Mouse (Mus musculus) spleen, postnatal 10 days (tissue): ENCODE measurements around the gene Nbr1.
"Not testable (repeated sequence)": the region's sequence is repeated elsewhere in the genome, so short reads cannot be mapped to it uniquely, and the experiment has no call there.

Experiments used
- DNase-seq, 2 experiments: peaks; one replicate each; pipeline ENCODE4 v3.0.0; 2021 to 2022; ENCODE audit warnings: low spot score in 2 of 2

Gene Nbr1

DNA sequence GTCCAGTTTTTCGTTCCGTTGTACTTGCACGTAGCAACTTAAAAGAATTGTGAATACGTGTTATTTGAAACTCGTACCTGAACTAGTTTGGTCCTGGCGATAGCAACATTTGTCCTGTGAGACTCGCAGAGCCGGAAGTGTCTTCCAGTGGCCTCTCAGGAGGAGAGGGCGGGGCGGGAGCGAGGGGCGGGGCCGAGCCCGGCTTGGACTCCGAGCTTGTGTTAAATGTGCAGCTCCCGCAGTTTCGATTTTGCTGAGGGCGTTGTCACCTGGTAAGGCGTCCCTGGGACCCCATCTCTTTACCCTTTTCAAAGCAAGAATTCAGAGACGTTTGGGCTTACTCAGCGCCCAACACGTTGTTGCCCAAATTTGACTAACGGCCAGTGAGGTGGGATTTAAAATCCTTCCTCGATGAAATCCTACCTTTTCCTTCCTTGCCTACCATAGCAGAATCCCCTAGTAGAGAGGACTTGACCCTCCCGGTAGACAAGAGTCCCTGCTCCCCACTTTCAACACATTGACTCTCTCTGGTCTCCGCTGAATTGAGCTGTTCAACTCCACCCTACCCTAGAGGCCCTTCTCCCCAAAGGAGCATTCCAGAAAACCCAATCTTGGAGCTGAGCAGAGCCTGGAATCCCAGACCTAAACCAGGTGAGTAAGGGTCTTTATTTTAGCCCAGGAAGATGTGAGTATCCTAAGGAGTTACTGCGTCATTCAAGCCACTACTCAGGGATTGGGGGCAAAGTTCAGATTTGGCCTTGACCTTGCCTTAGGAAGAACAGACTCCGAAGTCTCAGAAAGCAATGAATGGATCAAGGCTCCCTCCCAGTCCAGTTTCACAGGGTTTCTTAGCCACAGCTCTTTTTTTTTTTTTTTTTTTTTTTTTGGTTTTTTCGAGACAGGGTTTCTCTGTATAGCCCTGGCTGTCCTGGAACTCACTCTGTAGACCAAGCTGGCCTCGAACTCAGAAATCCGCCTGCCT is 30.4 kb downstream of the Nbr1 start, which contains the start of gene Tmem106a:
TSS of gene Tmem106a (plus strand) at position 189 of the 982 bp plus-strand sequence.
- peak; percentile 51 to 77 for DNase-seq

DNA sequence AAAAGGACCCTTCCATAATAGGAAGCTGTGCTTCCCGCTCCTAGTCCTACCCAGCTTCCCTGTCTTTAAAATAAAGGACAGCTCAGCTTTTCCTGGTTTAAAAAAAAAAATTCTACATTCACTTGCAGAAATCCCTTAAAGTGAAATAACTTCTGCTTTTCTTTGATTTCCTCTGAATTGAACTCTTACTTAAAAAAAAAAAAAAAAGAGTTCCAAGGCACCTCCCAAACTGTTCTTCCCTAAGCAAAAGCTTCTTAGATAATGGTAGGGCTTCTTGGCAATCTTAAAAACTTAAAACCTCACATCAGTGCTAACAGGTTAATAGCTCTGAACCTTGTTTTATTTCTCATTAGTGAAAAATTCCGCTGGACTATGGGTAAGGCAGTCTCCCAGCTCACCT is 31.3 kb downstream of the Nbr1 start:
- DNase-seq, result no peak

DNA sequence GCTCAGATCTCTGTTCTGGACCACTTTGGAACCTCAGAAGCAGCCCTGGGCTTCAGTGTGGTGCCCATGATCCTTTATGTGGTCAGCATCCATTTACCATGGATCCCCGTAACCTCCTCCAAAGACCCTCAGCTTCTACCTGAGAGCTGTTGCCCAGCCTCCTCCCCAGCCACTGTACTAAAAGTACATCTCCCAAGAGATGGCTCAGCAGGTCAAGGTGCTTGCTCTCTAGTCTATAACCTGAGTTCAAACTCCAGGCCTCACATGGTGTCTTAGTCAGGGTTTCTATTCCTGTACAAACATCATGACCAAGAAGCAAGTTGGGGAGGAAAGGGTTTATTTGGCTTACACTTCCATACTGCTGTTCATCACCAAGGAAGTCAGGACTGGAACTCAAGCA is 33.1 kb downstream of the Nbr1 start:
- not testable (repeated sequence) for DNase-seq

DNA sequence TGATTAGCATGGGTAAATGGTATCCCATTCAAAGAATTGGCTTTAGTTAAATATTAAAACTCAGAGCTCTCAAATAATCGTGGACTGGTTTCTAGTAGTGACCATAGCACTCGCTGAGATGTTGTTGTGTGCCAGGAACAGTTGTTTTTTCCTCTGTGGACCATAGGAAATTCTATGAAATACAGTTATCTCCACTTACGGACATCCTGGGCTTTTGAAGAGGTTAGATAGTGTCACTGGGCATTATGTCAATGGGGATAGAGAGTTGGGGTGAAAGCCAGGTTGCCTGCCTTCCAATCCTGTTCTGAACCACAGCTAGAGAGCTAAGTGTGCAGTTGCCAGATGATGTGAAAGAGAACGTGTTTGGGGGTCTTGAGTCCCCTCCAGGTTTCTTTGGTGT is 33.9 kb downstream of the Nbr1 start:
- DNase-seq, result no peak

DNA sequence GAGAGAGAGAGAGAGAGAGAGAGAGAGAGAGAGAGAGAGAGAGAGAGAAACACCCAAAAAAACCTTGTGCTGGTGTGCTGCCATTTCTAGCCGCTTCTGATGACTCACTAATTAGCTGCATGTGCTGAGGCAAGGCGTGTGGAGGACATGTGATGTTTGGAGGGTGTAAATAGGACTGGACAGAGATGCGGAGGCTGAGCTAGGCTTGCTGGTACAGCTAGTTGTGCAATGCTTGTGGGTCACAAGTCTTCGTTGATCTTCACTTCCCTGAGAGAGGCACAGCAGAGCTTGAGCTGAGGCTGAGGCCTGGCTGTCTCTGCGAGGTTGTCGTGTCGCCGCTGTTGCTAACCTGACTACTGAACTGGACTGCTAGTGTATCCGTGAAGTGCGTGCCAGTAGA is 35.7 kb downstream of the Nbr1 start:
- DNase-seq, result no peak

DNA sequence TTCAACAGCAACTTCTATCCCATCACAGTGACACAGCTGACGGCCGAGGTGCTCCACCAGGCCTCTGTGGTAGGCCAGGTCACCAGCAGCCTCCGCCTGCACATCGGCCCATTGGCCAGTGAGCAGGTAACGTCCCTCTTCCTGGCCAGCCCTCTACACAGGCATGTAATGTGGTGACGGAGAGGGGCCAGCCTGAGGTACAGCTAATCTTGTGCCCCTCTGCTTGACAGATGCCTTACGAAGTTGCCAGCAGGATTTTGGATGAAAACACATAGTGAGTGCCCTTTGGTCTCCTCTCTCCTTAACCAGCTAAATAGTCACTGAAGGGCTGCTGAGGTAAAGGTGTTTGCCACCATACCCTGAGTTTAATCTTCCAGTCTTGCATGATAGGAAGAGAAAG is 36.9 kb downstream of the Nbr1 start:
- DNase-seq, result no peak

DNA sequence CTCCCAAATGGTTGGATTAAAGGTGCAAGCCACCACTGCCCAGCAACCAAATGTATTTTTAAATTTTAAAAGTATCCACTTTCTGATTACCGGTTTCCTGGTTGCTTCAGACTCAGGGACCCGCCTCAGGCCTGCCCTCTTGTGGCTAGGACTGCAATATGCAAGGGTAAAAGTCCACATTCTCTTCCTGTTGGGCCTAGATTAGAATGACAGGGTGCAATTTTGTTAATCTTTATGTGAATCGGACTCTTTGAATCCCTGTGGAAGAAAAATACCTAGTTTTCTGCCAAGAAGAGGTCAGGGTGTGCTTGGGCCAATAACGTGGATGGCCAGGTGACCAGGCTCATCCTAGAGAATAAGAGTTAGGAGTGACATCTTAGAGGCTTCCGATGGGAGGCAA is 37.5 kb downstream of the Nbr1 start:
- peak; percentile 38 to 80 for DNase-seq

DNA sequence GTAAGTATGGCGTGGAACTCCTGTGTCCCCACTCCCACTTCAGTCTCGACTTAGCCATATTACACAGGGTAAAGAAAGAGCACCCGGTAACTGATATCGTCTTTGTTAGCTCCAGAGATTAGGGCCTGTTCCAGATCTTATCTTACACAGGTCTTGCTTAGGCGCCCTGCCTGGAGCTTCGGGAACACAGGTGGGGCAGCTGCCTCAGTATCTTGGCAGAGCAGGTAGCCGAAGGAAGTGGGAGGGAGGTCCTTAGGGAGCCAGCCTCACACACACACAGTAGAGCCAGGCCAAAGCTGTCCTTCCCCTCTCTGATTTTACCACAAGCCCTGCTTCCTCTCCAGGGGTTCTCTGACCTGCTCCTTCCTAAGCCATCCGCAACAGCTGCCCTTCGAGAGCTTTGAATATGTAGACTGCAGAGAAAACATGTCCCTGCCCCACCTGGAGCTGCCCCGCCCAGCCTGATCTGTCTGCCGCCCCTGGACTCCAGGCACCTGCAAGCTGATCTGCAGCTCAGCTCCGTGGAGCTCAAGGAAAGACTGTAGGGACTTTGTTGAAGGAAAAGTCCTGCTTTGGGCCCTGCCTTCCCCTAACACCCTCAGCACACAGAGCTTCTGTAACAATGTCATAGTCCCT is 38.2 kb downstream of the Nbr1 start:
- no peak for DNase-seq

DNA sequence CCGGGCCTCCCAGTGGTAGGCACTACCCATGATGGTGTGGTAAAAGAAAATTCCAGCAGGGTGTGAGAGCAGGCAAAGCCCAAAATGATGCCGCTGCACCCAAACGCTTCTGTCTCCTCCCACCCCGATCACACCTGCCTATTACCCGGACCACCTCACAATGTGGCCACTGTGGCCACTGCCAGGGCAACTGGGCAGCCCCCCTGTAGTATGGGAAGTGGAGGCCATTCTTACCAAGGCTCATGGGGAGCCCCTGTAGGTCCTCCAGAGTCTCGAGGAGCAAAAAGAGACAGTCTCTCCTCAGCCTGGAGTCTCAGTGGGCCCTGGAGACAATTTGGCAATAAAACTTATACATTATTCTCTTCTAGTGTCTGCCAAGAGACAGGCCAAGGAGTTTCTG is 47.2 kb downstream of the Nbr1 start, which contains the start of gene Gm11634:
TSS of gene Gm11634 (minus strand) at position 101 of the 400 bp plus-strand sequence.
- no peak for DNase-seq

DNA sequence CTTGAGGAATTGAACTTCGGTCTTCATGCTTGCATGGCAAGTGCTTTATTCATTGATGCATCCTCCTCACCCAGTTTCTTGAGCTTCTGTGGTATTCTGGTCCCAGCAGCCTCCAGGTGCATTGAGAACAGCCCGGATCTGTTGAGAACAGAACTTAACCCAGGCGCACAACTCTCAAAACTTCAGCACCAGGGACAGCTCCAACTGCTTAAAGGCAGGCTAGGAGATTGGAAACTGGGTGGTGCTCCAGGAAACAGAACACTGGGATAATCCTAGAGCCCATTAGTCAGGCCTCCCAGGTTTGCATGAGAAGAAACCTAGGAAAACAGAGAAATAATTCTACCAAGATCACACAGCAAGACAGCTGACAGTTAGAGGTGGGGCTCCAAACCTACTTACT is 50.5 kb downstream of the Nbr1 start:
- DNase-seq, result peak; percentile 34 to 75

DNA sequence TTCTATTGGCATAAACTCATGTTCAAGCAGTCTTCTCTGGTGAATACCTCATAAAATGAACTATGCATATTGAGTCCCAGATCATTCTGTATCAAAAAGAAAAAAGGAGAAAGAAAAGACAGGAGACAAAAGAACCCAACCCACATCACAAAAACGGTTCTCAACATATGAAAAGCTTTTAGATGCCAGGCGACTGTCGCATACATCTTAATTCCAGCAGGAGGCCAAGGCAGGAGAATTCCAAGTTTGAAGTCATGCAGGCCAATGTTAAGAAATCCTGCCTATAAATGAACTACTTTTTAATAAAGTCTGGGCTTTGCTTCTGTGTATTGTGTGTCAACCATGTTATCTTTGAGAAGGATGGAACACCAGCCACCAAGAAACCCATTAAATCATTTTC is 52.2 kb downstream of the Nbr1 start:
- no peak for DNase-seq

DNA sequence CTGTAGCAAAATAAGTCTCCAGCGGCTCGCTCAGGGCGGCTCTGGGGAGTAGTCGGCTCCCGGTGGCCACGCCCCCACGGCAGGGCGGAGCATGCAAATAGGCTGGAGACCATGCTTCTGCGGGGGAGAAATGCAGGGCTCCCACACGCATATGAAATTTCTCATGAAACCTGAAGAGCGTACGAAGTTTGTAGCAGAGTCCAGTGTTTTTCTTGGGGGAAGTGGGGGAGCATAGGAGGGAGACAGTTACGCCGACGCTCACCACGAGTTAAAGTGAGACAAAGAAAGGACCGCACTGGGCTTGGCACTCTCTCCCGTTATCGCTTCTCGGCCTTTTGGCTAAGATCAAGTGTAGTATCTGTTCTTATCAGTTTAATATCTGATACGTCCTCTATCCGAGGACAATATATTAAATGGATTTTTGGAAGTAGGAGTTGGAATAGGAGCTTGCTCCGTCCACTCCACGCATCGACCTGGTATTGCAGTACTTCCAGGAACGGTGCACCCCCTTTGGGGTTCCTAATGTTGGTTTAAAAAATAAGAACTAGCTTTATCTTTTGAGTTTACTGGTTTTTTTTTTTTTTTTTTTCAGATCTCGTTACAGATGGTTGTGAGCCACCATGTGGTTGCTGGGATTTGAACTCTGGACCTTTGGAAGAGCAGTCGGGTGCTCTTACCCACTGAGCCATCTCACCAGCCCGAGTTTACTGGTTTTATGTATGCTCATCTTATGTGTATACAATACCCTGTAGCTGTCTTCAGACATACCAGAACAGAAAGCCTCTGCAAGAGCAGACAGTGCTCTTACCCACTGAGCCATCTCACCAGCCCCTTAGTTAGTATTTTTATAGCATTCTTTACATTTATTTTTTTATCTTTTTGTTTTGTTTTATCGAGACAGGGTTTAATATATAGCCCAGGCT is 52.8 kb downstream of the Nbr1 start:
- DNase-seq, result peak; percentile 76 to 92

DNA sequence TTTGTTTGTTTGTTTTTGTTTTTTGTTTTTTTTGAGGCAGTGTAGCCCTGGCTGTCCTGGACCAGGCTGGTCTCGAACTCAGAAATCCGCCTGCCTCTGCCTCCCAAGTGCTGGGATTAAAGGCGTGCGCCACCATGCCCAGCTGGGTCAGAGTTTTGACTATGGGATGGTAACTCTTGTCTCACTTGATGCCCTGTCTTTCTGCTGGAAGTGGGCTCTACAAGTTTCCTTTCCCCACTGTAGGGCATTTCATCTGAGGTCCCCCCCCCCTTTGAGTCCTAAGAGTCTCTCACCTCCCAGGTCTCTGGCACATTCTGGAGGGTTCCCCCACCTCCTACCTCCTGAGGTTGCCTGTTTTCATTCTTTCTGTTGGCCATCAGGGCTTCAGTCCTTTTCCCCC is 55.2 kb downstream of the Nbr1 start:
- DNase-seq, result not testable (repeated sequence)

DNA sequence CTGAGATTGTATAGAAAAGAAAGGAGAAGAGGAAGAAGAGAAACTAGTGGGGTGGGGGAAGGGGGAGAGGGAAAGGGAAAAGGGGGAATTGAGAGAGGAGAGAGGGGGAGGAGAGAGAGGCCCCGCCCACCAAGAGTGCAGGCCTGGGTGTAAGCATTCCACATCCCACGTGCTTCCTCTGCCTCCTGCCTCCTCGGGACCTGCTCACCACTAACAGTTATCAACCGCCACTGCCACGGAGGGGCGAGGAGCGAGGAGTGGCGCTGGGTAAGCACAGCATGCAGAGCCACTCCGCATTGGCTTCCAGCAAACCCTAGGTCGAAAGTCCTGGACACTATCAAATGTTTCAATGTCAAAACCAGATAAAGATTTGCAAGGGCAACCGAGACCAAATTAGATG is 58.5 kb downstream of the Nbr1 start:
- DNase-seq, result no peak

DNA sequence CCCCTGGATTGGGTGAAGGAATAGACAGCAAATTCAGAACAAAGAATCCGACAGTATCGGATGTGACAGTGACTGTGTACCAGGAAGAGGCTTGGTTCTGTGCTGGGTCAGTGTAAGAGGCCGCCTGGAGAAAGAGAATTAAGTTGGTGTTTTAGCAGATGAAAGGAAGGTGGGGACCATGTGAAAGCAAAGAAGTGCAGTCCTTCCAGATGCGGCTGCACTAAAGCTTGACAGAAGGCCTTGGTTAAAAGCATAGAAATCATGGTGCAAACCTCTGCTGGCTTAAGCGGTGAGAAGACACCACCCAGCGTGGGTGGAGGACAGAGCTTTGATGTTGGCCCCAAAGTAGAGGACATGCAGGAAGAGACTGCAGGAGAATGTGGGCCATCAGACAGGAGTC is 61.6 kb downstream of the Nbr1 start:
- no peak for DNase-seq

DNA sequence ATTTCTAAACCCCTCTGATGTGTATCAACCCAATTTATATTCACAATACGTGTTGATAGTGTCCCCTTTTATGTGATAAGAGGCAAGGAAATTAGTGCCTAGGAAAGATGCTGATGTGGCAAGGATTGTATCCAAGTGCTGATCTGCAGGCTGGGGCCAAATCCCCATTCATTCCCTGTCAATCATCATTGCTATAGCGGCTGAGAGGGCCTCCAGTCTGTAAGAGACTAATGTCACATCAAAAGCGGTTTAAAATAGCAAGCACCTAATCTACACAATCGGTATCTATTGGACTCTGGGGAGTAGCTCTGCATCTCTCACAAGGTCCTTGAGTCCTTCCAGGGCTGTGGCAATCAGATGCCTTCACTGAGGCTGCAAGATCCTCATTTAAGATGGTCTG is 62.2 kb downstream of the Nbr1 start:
- DNase-seq, result no peak

DNA sequence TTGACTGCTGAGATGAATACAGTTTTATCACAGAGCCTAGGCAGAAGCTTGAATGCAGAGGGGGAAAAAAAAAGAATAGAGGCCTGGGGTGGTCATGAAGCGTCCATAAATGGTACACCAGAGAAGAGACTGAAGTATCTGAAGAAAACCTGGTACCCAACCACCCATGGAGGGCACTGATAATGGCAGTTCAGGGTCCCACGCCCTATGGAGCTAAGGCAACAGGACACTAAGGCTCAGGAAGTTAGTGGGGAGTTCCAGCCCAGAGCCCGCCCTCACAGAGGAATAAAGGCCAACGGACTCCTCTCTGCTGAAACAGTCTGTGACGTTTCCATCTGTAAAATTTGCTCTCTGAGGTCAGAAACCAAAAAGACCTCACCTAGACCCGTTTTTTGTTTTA is 63.4 kb downstream of the Nbr1 start:
- DNase-seq, result no peak

DNA sequence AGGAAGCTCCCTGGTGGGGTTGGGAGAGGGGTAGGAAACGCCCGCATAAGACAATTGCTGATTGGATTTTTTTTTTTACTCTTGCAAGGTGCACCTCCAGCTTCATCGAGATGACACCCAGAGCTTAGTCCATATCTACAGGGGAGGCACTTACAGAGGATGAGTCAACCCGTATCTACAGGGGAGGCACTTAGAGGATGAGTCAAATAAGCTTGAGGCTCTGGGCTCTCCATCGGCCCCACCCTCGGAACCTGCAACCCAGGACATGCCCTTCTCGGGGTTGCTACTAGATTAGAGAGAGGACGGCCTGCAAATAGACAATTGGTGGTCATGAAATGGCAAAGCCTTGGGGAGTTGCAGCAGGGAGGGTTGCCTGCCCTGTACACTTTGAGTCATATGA is 64.2 kb downstream of the Nbr1 start:
- DNase-seq, result no peak

DNA sequence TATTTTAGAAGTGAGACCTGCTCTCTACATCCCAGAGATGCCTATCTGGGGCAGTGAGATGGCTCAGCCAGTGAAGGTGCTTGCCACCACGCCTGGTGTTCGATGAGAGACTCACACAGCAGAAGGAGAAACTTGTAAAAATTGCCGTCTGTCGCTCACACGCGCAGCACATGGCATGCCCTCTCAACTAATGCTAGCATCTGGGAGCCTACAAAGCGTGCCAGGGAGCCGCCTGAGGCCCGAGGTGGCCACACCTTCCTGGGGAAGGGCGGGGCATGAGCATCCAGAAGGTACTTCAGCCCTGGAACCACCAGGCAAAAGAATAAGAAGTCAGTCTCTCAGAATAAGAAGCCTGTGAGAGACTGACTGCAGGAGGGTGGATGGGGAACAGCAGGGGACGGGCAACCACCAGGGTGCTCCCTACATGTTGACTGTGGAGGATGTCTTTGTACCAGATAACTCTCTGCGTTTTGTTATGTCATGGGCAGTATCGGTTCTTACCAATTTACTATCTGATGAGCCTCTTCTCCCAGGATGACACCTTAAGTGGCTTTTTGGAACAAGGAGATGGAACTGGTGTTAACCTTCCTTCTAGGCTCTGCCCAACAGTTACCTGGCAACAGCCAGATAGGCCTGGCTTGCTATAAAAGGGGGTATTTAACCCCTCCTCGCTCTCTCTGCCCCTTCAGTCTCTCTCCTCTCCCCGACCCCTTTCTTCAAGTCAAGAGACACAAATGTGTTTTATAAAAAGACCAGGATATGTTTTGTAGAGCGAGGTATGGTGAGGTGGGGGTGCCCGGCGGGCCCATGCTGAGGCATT is 65.2 kb downstream of the Nbr1 start:
- DNase-seq, result peak in 1 of 2 experiments; percentile 31

DNA sequence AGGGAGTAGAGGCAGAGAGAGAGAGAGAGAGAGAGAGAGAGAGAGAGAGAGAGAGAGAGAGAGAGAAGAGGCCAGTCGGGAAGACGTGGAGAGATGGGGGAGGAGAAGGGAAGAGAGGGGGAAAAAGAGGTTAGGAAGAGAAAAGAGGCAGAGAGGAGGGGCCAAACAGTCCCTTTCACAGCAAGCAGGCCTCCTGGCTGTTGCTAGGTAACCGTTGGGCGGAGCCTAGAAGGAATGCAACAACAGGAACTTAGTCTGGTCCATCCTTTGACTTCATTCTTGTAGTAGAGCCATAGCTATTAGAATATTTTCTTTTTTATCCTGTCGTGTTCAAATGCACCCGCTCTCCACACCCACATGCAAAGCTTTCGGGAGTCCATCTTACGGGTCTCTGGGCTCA is 65.9 kb downstream of the Nbr1 start:
- peak in 1 of 2 experiments; percentile 68 for DNase-seq

DNA sequence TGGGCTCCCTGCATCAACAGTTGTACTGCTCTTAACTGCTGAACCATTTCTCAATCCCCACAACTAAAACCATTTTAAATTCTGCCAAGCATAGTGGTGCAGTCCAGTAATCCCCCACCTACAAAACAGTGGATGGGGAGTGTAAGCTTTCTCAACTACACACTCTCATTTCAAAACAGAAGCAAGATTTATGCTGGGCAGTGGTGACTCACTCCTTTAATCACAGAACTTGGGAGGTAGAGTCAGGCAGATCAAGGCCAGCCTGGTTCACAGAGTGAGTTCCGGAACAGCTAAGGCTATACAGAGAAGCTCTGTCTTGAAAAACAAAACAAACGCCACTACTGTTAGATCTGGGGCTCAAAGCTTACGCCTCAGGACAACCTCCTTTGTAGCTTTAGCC is 66.6 kb downstream of the Nbr1 start:
- DNase-seq, result no peak
